Mouse (Mus musculus) stomach, embryonic 15.5 days (tissue): ENCODE measurements around the gene Hyal2. TPM values are rescaled to one million over a fixed set of nuclear protein-coding genes. Genes with fewer than 3 reads are reported as not detected.

Experiments
- ATAC-seq: fragments of 200-750 bp; cut with Nextera tagmentation; 2 replicates; pipeline ENCODE4 v1.8.0; 2017; ENCODE audit warnings: low read depth, moderate number of reproducible peaks, moderate TSS enrichment; ENCODE audit not compliant: insufficient read depth, low FRiP score
- H3K27ac ChIP-seq: fragments of 300-500 bp; sonication (generic); 2 replicates; pipeline ENCODE4 v1.5.1; 2015; ENCODE audit warnings: mild to moderate bottlenecking, inconsistent platforms
- H3K27me3 ChIP-seq: fragments of 300-500 bp; sonication (generic); replicated peaks from 2 replicates; pipeline ENCODE4 v1.6.1; 2015; ENCODE audit warnings: inconsistent platforms
- H3K36me3 ChIP-seq: fragments of 300-500 bp; sonication (generic); 2 replicates; pipeline ENCODE4 v1.6.1; 2015; ENCODE audit warnings: inconsistent platforms
- H3K4me1 ChIP-seq: fragments of 300-500 bp; sonication (generic); 2 replicates; pipeline ENCODE4 v1.6.1; 2015; ENCODE audit warnings: inconsistent platforms
- H3K4me2 ChIP-seq: fragments of 300-500 bp; sonication (generic); 2 replicates; pipeline ENCODE4 v1.6.1; 2015; ENCODE audit warnings: mild to moderate bottlenecking, inconsistent platforms
- H3K4me3 ChIP-seq: fragments of 300-500 bp; sonication (generic); replicated peaks from 2 replicates; pipeline ENCODE4 v1.5.1; 2015; ENCODE audit warnings: inconsistent platforms
- H3K9ac ChIP-seq: fragments of 300-500 bp; sonication (generic); 2 replicates; pipeline ENCODE4 v1.6.1; 2015; ENCODE audit warnings: inconsistent platforms
- H3K9me3 ChIP-seq: fragments of 300-500 bp; sonication (generic); 2 replicates; pipeline ENCODE4 v1.6.1; 2016; ENCODE audit warnings: inconsistent platforms
- WGBS: fragments of 180-500 bp; shearing (Covaris S2); methylation state at CpG from one replicate; pipeline ENCODE4 v1.1.7; 2015; 5-methylcytosine and 5-hydroxymethylcytosine counted together
- polyA plus RNA-seq: library from polyadenylated mRNA; unstranded; fragments of >200 nt; fragmentation: Nextera tagmentation; extraction: Ambion mirVana; gene quantifications from 2 replicates; pipeline ENCODE4 v1.2.1, GENCODE M21; 2015

Hyal2 gene
- polyA plus RNA-seq, 1 experiment from 2014 or later: 85.4 TPM

DNA sequence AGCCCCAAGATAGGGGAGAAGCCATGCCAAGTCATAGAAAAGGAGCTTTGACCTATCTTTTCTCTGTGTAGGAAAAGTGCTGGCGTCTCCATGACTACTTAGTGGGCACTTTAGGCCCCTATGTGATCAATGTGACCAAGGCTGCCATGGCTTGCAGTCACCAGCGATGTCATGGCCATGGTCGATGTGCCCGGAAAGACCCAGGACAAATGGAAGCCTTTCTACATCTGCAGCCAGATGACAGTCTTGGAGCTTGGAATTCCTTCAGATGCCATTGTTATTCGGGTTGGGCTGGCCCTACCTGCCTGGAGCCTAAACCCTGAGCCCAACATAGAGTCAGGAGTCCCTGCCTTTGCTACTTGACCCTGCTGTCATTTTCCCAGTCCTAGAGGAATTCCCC, 18.8 kb downstream of the Hyal2 start:
- no peak overlapping the region for H3K4me3 ChIP-seq
- H3K36me3 ChIP-seq: peaks cover 20% of the 10 kb centered on the region; the same call in 1 of the 2 replicates
- H3K9me3 ChIP-seq: no peaks in the 10 kb centered on the region
- ATAC-seq: no peak
- H3K4me2 ChIP-seq: 0 out of 2 replicates have a peak overlapping the region, but pooled peaks have one; percentile 40
- no peak overlapping the region for H3K9ac ChIP-seq
- WGBS: 88% methylated on average over 5 of the region's 5 CpGs
- H3K27me3 ChIP-seq: no peaks in the 10 kb centered on the region
- H3K27ac ChIP-seq: peak overlapping the region; percentile 40; the same call in 1 of the 2 replicates
- peaks cover 26% of the 10 kb centered on the region for H3K4me1 ChIP-seq

GRCm38 (mm10) chr9:107586974-107587832, 19.5 kb downstream of the Hyal2 start, which contains the start of gene Ifrd2:
Gene Ifrd2 (plus strand): TSS chr9:107587642.
- Histone ChIP-seq H3K4me3 (peak within 1 kb of the TSS; percentile 78), H3K36me3 (peaks cover 25% of the 10 kb centered on the region), H3K9me3 (no peaks in the 10 kb centered on the region), H3K27me3 (no peaks in the 10 kb centered on the region), H3K27ac (peak within 1 kb of the TSS; percentile 62), H3K9ac (peak within 1 kb of the TSS; percentile 73), H3K4me1 (peaks cover 20% of the 10 kb centered on the region), H3K4me2 (peak within 1 kb of the TSS; percentile 83)
- 12% methylated on average over 46 of the region's 46 CpGs for WGBS
- ATAC-seq: peak; percentile 97

- Histone ChIP-seq H3K27ac (peak overlapping the region; percentile 62), H3K27me3 (no peaks in the 10 kb centered on the region), H3K9ac (peak overlapping the region; percentile 73), H3K4me1 (peaks cover 17% of the 10 kb centered on the region), H3K4me3 (peak overlapping the region; percentile 78), H3K36me3 (peaks cover 29% of the 10 kb centered on the region), H3K9me3 (no peaks in the 10 kb centered on the region), H3K4me2 (peak overlapping the region; percentile 83)
- WGBS: 3% methylated on average over 33 of the region's 33 CpGs
- ATAC-seq: no peak
Observed at GRCm38 (mm10) chr9:107587833-107588639, 20.3 kb downstream of the Hyal2 start.

GRCm38 (mm10) chr9:107590058-107590772, 22.5 kb downstream of the Hyal2 start:
- Histone ChIP-seq H3K9me3 (no peaks in the 10 kb centered on the region), H3K4me3 (no peak overlapping the region), H3K27me3 (no peaks in the 10 kb centered on the region), H3K4me2 (peak overlapping the region; percentile 83), H3K9ac (no peak overlapping the region), H3K27ac (peak overlapping the region; percentile 57), H3K4me1 (peaks cover 17% of the 10 kb centered on the region), H3K36me3 (peaks cover 36% of the 10 kb centered on the region)
- peak; percentile 24; the same call in 1 of the 2 replicates for ATAC-seq
- WGBS: 71% methylated on average over 25 of the region's 25 CpGs

- peak overlapping the region; percentile 57; the same call in 1 of the 2 replicates for H3K27ac ChIP-seq
- ATAC-seq: no peak
- no peak overlapping the region; the same call in 1 of the 2 replicates for H3K4me2 ChIP-seq
- no peaks in the 10 kb centered on the region for H3K27me3 ChIP-seq
- peaks cover 17% of the 10 kb centered on the region for H3K4me1 ChIP-seq
- H3K9ac ChIP-seq: no peak overlapping the region
- no peaks in the 10 kb centered on the region for H3K9me3 ChIP-seq
- no peak overlapping the region for H3K4me3 ChIP-seq
- 86% methylated on average over 6 of the region's 6 CpGs for WGBS
- peaks cover 36% of the 10 kb centered on the region for H3K36me3 ChIP-seq
Observed at GRCm38 (mm10) chr9:107590773-107591060, 23.0 kb downstream of the Hyal2 start.

DNA sequence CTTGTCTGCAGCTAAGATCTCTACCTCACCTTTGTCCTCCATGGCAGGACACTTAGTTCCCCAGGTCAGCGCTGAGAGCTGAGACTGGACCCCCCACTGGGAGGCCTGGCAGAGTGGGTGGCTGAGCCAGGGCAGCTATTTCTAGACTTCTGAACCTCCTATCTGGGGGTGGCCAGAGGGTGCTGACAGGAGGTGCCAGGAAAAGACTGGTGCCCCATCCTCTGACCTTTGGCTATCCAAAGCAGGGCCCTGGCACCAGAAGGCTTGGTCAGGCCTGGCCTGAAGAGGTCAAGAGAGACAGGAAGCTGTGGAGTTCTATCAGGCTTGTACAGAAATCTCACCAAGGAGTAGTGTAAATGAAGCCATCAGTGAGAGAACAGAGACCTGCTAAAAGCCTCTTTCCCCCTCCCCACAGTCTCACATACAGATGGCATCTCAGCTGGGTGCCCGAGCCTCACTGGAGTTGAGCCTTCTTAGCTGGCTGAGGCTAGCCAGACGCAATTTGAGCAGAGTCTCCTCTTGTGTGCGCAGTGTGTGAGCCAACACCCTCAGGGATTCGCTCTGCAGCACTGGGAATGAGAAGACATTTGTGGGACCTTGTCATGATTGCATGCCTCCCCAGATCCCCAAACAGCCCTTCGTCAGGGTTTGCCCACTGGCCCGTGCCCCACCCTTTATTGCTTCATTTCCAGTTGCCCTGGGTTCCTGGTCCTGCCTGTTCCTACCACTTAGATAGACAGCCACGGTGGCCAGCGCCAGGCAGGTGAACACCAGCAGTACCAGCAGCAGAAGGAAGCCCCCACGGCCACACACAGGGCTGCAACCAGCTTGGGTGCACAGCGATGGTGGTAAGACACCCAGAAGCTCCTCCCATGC, 25.6 kb downstream of the Hyal2 start:
- H3K4me1 ChIP-seq: peaks cover 12% of the 10 kb centered on the region
- H3K9ac ChIP-seq: no peak overlapping the region
- H3K36me3 ChIP-seq: peaks cover 36% of the 10 kb centered on the region
- no peak overlapping the region for H3K4me2 ChIP-seq
- no peaks in the 10 kb centered on the region for H3K27me3 ChIP-seq
- no peaks in the 10 kb centered on the region for H3K9me3 ChIP-seq
- WGBS: 84% methylated on average over 11 of the region's 11 CpGs
- H3K27ac ChIP-seq: no peak overlapping the region
- H3K4me3 ChIP-seq: no peak overlapping the region
- no peak for ATAC-seq

DNA sequence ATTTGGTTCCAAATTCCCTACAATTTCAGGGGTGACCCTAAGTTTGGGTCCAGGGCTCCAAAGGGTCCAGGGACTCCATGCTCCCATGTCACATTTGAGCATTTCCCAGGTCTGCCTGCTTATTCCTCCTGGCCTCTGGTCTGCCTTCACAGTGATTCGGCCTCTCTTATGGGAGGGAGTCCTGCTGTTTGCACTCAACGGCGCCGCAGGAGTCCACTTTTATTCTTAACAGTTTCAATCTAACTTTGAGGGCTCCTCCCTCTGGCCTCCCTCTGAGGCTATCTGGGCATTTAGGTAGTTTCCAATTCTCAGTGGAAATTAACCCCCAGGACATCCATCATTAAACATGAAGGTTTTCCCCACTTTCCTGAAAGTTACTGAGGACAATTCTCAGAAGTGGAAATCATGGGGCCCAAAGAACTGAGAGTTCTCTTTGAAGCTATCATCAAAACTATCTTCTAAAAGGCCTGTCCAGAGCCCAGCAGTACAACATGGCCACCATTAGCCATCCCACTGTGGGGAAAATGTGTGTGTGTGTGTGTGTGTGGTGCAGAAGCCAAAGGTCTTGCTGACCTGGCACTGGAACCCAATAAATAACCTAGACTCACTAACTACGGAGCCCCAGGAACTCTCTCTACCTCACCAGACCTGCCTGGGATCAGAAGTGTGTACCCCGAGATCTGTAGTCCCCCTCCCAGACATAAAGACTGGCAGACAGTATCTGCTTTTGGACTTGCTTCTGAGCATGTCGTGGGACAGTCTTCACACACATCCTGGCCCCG, 26.7 kb downstream of the Hyal2 start:
- H3K36me3 ChIP-seq: peaks cover 36% of the 10 kb centered on the region
- H3K9ac ChIP-seq: no peak overlapping the region
- no peak overlapping the region for H3K27ac ChIP-seq
- H3K4me2 ChIP-seq: no peak overlapping the region
- no peak overlapping the region for H3K4me3 ChIP-seq
- WGBS: 75% methylated on average over 8 of the region's 8 CpGs
- no peak for ATAC-seq
- 0 out of 2 replicates have a peak, but pooled peaks cover under 1% of the 10 kb centered on the region for H3K4me1 ChIP-seq
- H3K27me3 ChIP-seq: no peaks in the 10 kb centered on the region
- H3K9me3 ChIP-seq: no peaks in the 10 kb centered on the region

GRCm38 (mm10) chr9:107596619-107597569, 29.1 kb downstream of the Hyal2 start:
- Histone ChIP-seq H3K9ac (no peak overlapping the region), H3K4me2 (no peak overlapping the region), H3K4me3 (no peak overlapping the region), H3K4me1 (no peaks in the 10 kb centered on the region), H3K27me3 (no peaks in the 10 kb centered on the region), H3K36me3 (peaks cover 16% of the 10 kb centered on the region), H3K27ac (no peak overlapping the region), H3K9me3 (no peaks in the 10 kb centered on the region)
- no peak for ATAC-seq
- WGBS: 84% methylated on average over 11 of the region's 11 CpGs

GRCm38 (mm10) chr9:107598385-107598784, 30.6 kb downstream of the Hyal2 start:
- no peak for ATAC-seq
- Histone ChIP-seq H3K9ac (no peak overlapping the region), H3K27ac (no peak overlapping the region), H3K36me3 (peaks cover 5% of the 10 kb centered on the region), H3K4me1 (peaks cover 3% of the 10 kb centered on the region; the same call in 1 of the 2 replicates), H3K4me3 (no peak overlapping the region), H3K9me3 (no peaks in the 10 kb centered on the region), H3K27me3 (no peaks in the 10 kb centered on the region), H3K4me2 (no peak overlapping the region)
- 72% methylated on average over 5 of the region's 5 CpGs for WGBS
